ENCODE assay signal across 10 mouse cellular contexts in the genomic region with DNA sequence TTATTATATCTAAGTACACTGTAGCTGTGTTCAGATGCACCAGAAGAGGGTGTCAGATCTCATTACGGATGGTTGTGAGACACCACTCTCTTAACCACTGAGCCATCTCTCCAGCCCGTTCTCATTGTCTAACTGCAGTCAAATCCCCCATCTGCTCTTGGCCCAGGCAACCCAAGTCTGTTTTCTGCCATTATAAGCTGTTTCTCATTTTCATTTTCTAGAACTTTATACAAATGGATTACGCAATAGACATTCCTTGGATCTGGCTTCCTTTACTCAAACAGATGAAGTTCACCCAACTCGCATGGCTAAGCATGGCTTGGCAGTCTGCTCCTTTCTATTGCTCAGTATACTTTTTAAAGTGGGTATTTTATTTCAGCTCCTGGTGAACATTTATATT. TPM values are rescaled to one million over a fixed set of nuclear protein-coding genes. Genes with fewer than 3 reads are reported as not detected.
A peak's percentile ranks its signal among the peaks of the same experiment; 100 is the strongest.
DNase-seq lines count a peak whose midpoint lies in the region; ATAC-seq and TF ChIP-seq lines count a peak whose summit lies in the region.
"Had no signal": no experiment of that assay in that cellular context is flagged by ENCODE, and none has a peak within 500 bp of the region (broad histone marks: within the 10 kb centered on the region; RNA-seq: fewer than 3 reads in every experiment).

No protein-coding gene starts in this region.

- in situ Hi-C loops in Patski (cut with MboI; ENCODE audit: low pct_unique_long_range_greater_than_20kb) = no loop called here

- no peak overlapping the region for H3K4me3 ChIP-seq in kidney, adult 2 months (ENCODE audit: insufficient read depth, low read depth, low read length)
- H3K4me3 ChIP-seq: embryonic facial prominence, embryonic 13.5 days; hindbrain, embryonic 13.5 days had no signal

- no peak for TF ChIP-seq POLR2A in kidney, adult 2 months (IDR thresholded peaks at IDR 0.05; ENCODE audit: low read depth, low read length)

- TF ChIP-seq CTCF in kidney, adult 2 months (conservative IDR thresholded peaks at IDR 0.05; ENCODE audit: insufficient read depth, insufficient read length, low read depth, low read length) = no peak
- TF ChIP-seq CTCF in Patski (IDR thresholded peaks at IDR 0.05) = peak; percentile 35

- POLR2A ChIA-PET in Patski (lab: Charles Lee) = no interaction called here

- H3K27ac ChIP-seq in kidney, adult 2 months (ENCODE audit: insufficient read depth, low read depth, low read length) = no peak overlapping the region
- H3K27ac ChIP-seq: embryonic facial prominence, embryonic 13.5 days; hindbrain, embryonic 13.5 days had no signal

- WGBS in kidney, adult 2 months = 80% methylated on average over 4 of the region's 4 CpGs

- DNase-seq in kidney, adult 2 months = peak; percentile 48
- no peak for DNase-seq in kidney, postnatal 10 days
- DNase-seq in Patski (ENCODE audit: low read depth, low spot score) = no peak
- DNase-seq in gastrocnemius, postnatal 25 days = peak; percentile 23
- peak; percentile 29 for DNase-seq in lung, postnatal 25 days (ENCODE audit: low spot score)
- no peak for DNase-seq in frontal cortex, postnatal 14 days (ENCODE audit: low spot score in 2 of 2)
- no peak for DNase-seq in left cerebral cortex, postnatal 10 days (ENCODE audit: extremely low spot score in 1 of 2, low spot score in 2 of 2)
- DNase-seq: cerebellum, adult 9-11 months had no signal

- H3K36me3 ChIP-seq in kidney, adult 2 months (ENCODE audit: control insufficient read depth, insufficient read depth, low read length) = no peaks in the 10 kb centered on the region
- H3K36me3 ChIP-seq: embryonic facial prominence, embryonic 13.5 days; hindbrain, embryonic 13.5 days had no signal

- H3K4me1 ChIP-seq in kidney, adult 2 months (ENCODE audit: control insufficient read depth, insufficient read depth, low read length) = peaks cover 4% of the 10 kb centered on the region; the same call in 1 of the 2 replicates

- ATAC-seq in Patski = peak; percentile 44

- CTCF ChIA-PET in Patski (lab: Charles Lee) = interaction anchor here (0.6 to 2.1 kb wide), 3 partner anchors 13 to 17 kb away, joined by 3 to 7 read pairs (median 4); no protein-coding TSS in a partner anchor

- intact Hi-C loops in left cerebral cortex, postnatal 10 days (cut with DNase I) = no loop called here

- H3K27me3 ChIP-seq in kidney, adult 2 months (replicated peaks; ENCODE audit: control insufficient read depth, insufficient read depth, low read length) = no peaks in the 10 kb centered on the region
- no peaks in the 10 kb centered on the region for H3K27me3 ChIP-seq in Patski
- H3K27me3 ChIP-seq: embryonic facial prominence, embryonic 13.5 days; hindbrain, embryonic 13.5 days had no signal

RNA-seq across cellular contexts. Expression of a gene that starts 27.9 kb away (rescaled TPM):
- 1.9 and 2.5 TPM in 2 replicates for polyA plus RNA-seq in kidney, adult 2 months (2012; rRNA removed)
- 16.1 TPM for polyA plus RNA-seq in Patski (2021)
- total RNA-seq in gastrocnemius, postnatal 25 days (2021) = 1 to 10 TPM; 8.0 to 8.1 TPM
- total RNA-seq in left cerebral cortex, postnatal 10 days (2021) = 10 to 100 TPM; 29.6 to 31.2 TPM

RNA-seq across cellular contexts. Expression of a gene that starts 34.9 kb away (rescaled TPM):
- polyA plus RNA-seq in kidney, adult 2 months (2012; rRNA removed) = 7.4 TPM in 2 replicates
- 27.8 TPM for polyA plus RNA-seq in Patski (2021)
- total RNA-seq in gastrocnemius, postnatal 25 days (2021) = 10 to 100 TPM in 1 of 2 experiments, 1 to 10 TPM in 1; 9.7 to 11.0 TPM
- total RNA-seq in left cerebral cortex, postnatal 10 days (2021) = 10 to 100 TPM; 24.7 to 25.6 TPM

Comparison
In these comparisons a context has a peak if more than half of its experiments do, and no peak if none do; other contexts are left out.
1. DNase-seq: peak in kidney, adult 2 months (single experiment), gastrocnemius, postnatal 25 days (single experiment) and lung, postnatal 25 days (single experiment); none in kidney, postnatal 10 days (single experiment), Patski (single experiment), frontal cortex, postnatal 14 days (0 of 2) and left cerebral cortex, postnatal 10 days (0 of 2).